Mouse (Mus musculus) midbrain, embryonic 11.5 days (tissue): Measurements from ENCODE around the gene Nfkb2. TPM values are rescaled to one million over a fixed set of nuclear protein-coding genes. Genes with fewer than 3 reads are reported as not detected.

ENCODE experiments used
- ATAC-seq: fragments of 200-750 bp; cut with Nextera tagmentation; 2 replicates; pipeline ENCODE4 v1.8.0; 2017; ENCODE audit warnings: moderate TSS enrichment, moderate library complexity; ENCODE audit not compliant: low FRiP score
- DNase-seq: peaks from one replicate; pipeline ENCODE4 v3.0.0; 2015; ENCODE audit warnings: low spot score; ENCODE audit errors: missing footprints
- H3K27ac ChIP-seq: fragments of 300-500 bp; sonication (generic); 2 replicates; pipeline ENCODE4 v1.5.1; 2014; ENCODE audit warnings: low read depth, low read length
- H3K27me3 ChIP-seq: fragments of 300-500 bp; sonication (generic); 2 replicates; pipeline ENCODE4 v1.6.1; 2014; ENCODE audit warnings: mild to moderate bottlenecking, low read length, moderate library complexity, mixed read lengths; ENCODE audit not compliant: control insufficient read depth, insufficient read depth
- H3K36me3 ChIP-seq: fragments of 300-500 bp; sonication (generic); 2 replicates; pipeline ENCODE4 v1.6.1; 2014; ENCODE audit warnings: mild to moderate bottlenecking, low read length, moderate library complexity, mixed read lengths; ENCODE audit not compliant: control insufficient read depth, insufficient read depth
- H3K4me1 ChIP-seq: fragments of 300-500 bp; sonication (generic); 2 replicates; pipeline ENCODE4 v1.6.1; 2014; ENCODE audit warnings: low read length; ENCODE audit not compliant: control insufficient read depth, insufficient read depth
- H3K4me2 ChIP-seq: fragments of 300-500 bp; sonication (generic); 2 replicates; pipeline ENCODE4 v1.6.1; 2014; ENCODE audit warnings: mild to moderate bottlenecking, moderate library complexity
- H3K4me3 ChIP-seq: fragments of 300-500 bp; sonication (generic); 2 replicates; pipeline ENCODE4 v1.5.1; 2014; ENCODE audit warnings: low read depth, low read length
- H3K9ac ChIP-seq: fragments of 300-500 bp; sonication (generic); 2 replicates; pipeline ENCODE4 v1.6.1; 2014; ENCODE audit warnings: low read length
- H3K9me3 ChIP-seq: fragments of 300-500 bp; sonication (generic); 2 replicates; pipeline ENCODE4 v1.6.1; 2016; ENCODE audit warnings: low read length; ENCODE audit not compliant: control insufficient read depth
- WGBS: fragments of 180-500 bp; shearing (Covaris S2); extraction: QIAGEN DNeasy Blood & Tissue Kit; methylation state at CpG from one replicate; pipeline ENCODE4 v1.1.7; 2014; 5-methylcytosine and 5-hydroxymethylcytosine counted together
- polyA plus RNA-seq: library from polyadenylated mRNA; unstranded; fragments of >200 nt; fragmentation: Nextera tagmentation; extraction: Ambion mirVana; gene quantifications from 2 replicates; pipeline ENCODE4 v1.2.1, GENCODE M21; 2014

Nfkb2 gene
- polyA plus RNA-seq: 3.2 and 3.9 TPM in 2 replicates

GRCm38 (mm10) chr19:46304216-46304841 lies at the start of gene Nfkb2:
Nfkb2 (plus strand) TSS chr19:46304320.
- H3K4me1 ChIP-seq: peaks cover 18% of the 10 kb centered on the region
- under 1% methylated on average over 39 of the region's 39 CpGs for WGBS
- H3K9me3 ChIP-seq: no peaks in the 10 kb centered on the region
- H3K27me3 ChIP-seq: peaks cover 20% of the 10 kb centered on the region
- H3K27ac ChIP-seq: no peak within 1 kb of the TSS; the same call in 1 of the 2 replicates
- H3K4me2 ChIP-seq: peak within 1 kb of the TSS; percentile 59
- DNase-seq (peak; percentile 98), ATAC-seq (peak; percentile 84)
- H3K9ac ChIP-seq: peak within 1 kb of the TSS; percentile 65
- no peaks in the 10 kb centered on the region for H3K36me3 ChIP-seq
- H3K4me3 ChIP-seq: peak within 1 kb of the TSS; percentile 56

GRCm38 (mm10) chr19:46264762-46265161 lies 39.4 kb upstream of the Nfkb2 start:
- H3K9me3 ChIP-seq: no peaks in the 10 kb centered on the region
- H3K4me1 ChIP-seq: no peaks in the 10 kb centered on the region
- no peak overlapping the region for H3K27ac ChIP-seq
- DNase-seq (no peak), ATAC-seq (no peak)
- H3K27me3 ChIP-seq: no peaks in the 10 kb centered on the region
- 90% methylated on average over 7 of the region's 7 CpGs for WGBS
- H3K9ac ChIP-seq: no peak overlapping the region
- H3K4me2 ChIP-seq: no peak overlapping the region
- no peak overlapping the region for H3K4me3 ChIP-seq
- H3K36me3 ChIP-seq: peaks cover 22% of the 10 kb centered on the region; the same call in 1 of the 2 replicates

- Histone ChIP-seq H3K9ac (no peak overlapping the region), H3K9me3 (no peaks in the 10 kb centered on the region; the same call in 1 of the 2 replicates), H3K27me3 (no peaks in the 10 kb centered on the region), H3K4me2 (no peak overlapping the region), H3K4me1 (no peaks in the 10 kb centered on the region), H3K27ac (no peak overlapping the region), H3K4me3 (no peak overlapping the region), H3K36me3 (peaks cover 25% of the 10 kb centered on the region)
- no peak for ATAC-seq
- no peak for DNase-seq
These were observed 28.8 kb upstream of the Nfkb2 start for GRCm38 (mm10) chr19:46275307-46275706.

GRCm38 (mm10) chr19:46282081-46282849 lies 21.9 kb upstream of the Nfkb2 start:
- Histone ChIP-seq H3K4me1 (no peaks in the 10 kb centered on the region), H3K4me3 (no peak overlapping the region), H3K4me2 (no peak overlapping the region), H3K27ac (no peak overlapping the region), H3K36me3 (peaks cover 24% of the 10 kb centered on the region), H3K9ac (no peak overlapping the region), H3K9me3 (no peaks in the 10 kb centered on the region), H3K27me3 (no peaks in the 10 kb centered on the region)
- ATAC-seq (no peak), DNase-seq (no peak)
- WGBS: 93% methylated on average over 11 of the region's 11 CpGs

GRCm38 (mm10) chr19:46284686-46285085 lies 19.4 kb upstream of the Nfkb2 start:
- Histone ChIP-seq H3K4me3 (no peak overlapping the region), H3K27ac (no peak overlapping the region), H3K9me3 (no peaks in the 10 kb centered on the region), H3K4me2 (no peak overlapping the region), H3K9ac (no peak overlapping the region), H3K4me1 (no peaks in the 10 kb centered on the region), H3K36me3 (peaks cover 19% of the 10 kb centered on the region), H3K27me3 (no peaks in the 10 kb centered on the region)
- no peak for DNase-seq
- ATAC-seq: no peak
- WGBS: 94% methylated on average over 4 of the region's 4 CpGs

- Histone ChIP-seq H3K4me2 (no peak overlapping the region), H3K27ac (no peak overlapping the region), H3K4me1 (no peaks in the 10 kb centered on the region), H3K27me3 (no peaks in the 10 kb centered on the region), H3K36me3 (peaks cover 19% of the 10 kb centered on the region), H3K9me3 (no peaks in the 10 kb centered on the region), H3K4me3 (no peak overlapping the region), H3K9ac (no peak overlapping the region)
- no peak for DNase-seq
- 88% methylated on average over 7 of the region's 7 CpGs for WGBS
- no peak for ATAC-seq
These were observed 18.5 kb upstream of the Nfkb2 start for GRCm38 (mm10) chr19:46285631-46286030.

- ATAC-seq: no peak
- Histone ChIP-seq H3K27me3 (no peaks in the 10 kb centered on the region), H3K27ac (no peak overlapping the region), H3K4me2 (no peak overlapping the region), H3K9me3 (no peaks in the 10 kb centered on the region), H3K36me3 (peaks cover 19% of the 10 kb centered on the region), H3K9ac (no peak overlapping the region), H3K4me3 (no peak overlapping the region), H3K4me1 (no peaks in the 10 kb centered on the region)
- no peak for DNase-seq
- 96% methylated on average over 6 of the region's 6 CpGs for WGBS
These were observed 18.1 kb upstream of the Nfkb2 start for GRCm38 (mm10) chr19:46286047-46286446.

- Histone ChIP-seq H3K27ac (no peak overlapping the region), H3K36me3 (peaks cover 19% of the 10 kb centered on the region)
- 87% methylated on average over 3 of the region's 3 CpGs for WGBS
These were observed 17.2 kb upstream of the Nfkb2 start for GRCm38 (mm10) chr19:46286926-46287325.

GRCm38 (mm10) chr19:46287566-46287965 lies 16.6 kb upstream of the Nfkb2 start:
- Histone ChIP-seq H3K4me1 (no peaks in the 10 kb centered on the region), H3K9ac (no peak overlapping the region), H3K9me3 (no peaks in the 10 kb centered on the region), H3K4me3 (no peak overlapping the region), H3K4me2 (no peak overlapping the region), H3K27me3 (no peaks in the 10 kb centered on the region), H3K36me3 (peaks cover 14% of the 10 kb centered on the region), H3K27ac (no peak overlapping the region)
- no peak for ATAC-seq
- WGBS: 81% methylated on average over 3 of the region's 3 CpGs
- DNase-seq: no peak

More at GRCm38 (mm10) chr19:46286926-46287325, 17.2 kb upstream of the Nfkb2 start:
- no peak for ATAC-seq
- no peak for DNase-seq
- no peaks in the 10 kb centered on the region for H3K27me3 ChIP-seq
- H3K4me1 ChIP-seq: no peaks in the 10 kb centered on the region
- H3K9me3 ChIP-seq: no peaks in the 10 kb centered on the region
- no peak overlapping the region for H3K9ac ChIP-seq
- H3K4me3 ChIP-seq: no peak overlapping the region
- no peak overlapping the region for H3K4me2 ChIP-seq
